Mouse (Mus musculus): Measurements from ENCODE around the gene Snap23.

The Snap23 gene

GRCm38 (mm10) chr2:120578286-120578685 lies 10.8 kb downstream of the Snap23 start:
- in situ Hi-C loops (cut with MboI; ENCODE audit: low sequenced_read_pairs) = no loop called here

GRCm38 (mm10) chr2:120589759-120590158 lies 22.3 kb downstream of the Snap23 start:
- in situ Hi-C loops (cut with MboI; ENCODE audit: low sequenced_read_pairs) = no loop called here

GRCm38 (mm10) chr2:120592227-120592626 lies 24.8 kb downstream of the Snap23 start:
- in situ Hi-C loops (cut with MboI; ENCODE audit: low sequenced_read_pairs) = no loop called here

- in situ Hi-C loops (cut with MboI; ENCODE audit: low sequenced_read_pairs) = no loop called here
Observed at GRCm38 (mm10) chr2:120597734-120598133, 30.3 kb downstream of the Snap23 start.

GRCm38 (mm10) chr2:120599506-120599905 lies 32.0 kb downstream of the Snap23 start:
- in situ Hi-C loops (cut with MboI; ENCODE audit: low sequenced_read_pairs) = no loop called here

- in situ Hi-C loops (cut with MboI; ENCODE audit: low sequenced_read_pairs) = no loop called here
Observed at GRCm38 (mm10) chr2:120606021-120606690, 38.7 kb downstream of the Snap23 start.

- in situ Hi-C loops (cut with MboI; ENCODE audit: low sequenced_read_pairs) = no loop called here
Observed at GRCm38 (mm10) chr2:120608830-120609723, 41.6 kb downstream of the Snap23 start, which contains the start of the genes Haus2 and Lrrc57. Haus2 (plus strand) TSS chr2:120609383. Lrrc57 (minus strand) TSS chr2:120609520.

GRCm38 (mm10) chr2:120616279-120617163 lies 49.0 kb downstream of the Snap23 start:
- in situ Hi-C loops (cut with MboI; ENCODE audit: low sequenced_read_pairs) = no loop called here

- in situ Hi-C loops (cut with MboI; ENCODE audit: low sequenced_read_pairs) = no loop called here
Observed at GRCm38 (mm10) chr2:120619538-120619937, 52.1 kb downstream of the Snap23 start.

GRCm38 (mm10) chr2:120622920-120623319 lies 55.4 kb downstream of the Snap23 start:
- in situ Hi-C loops (cut with MboI; ENCODE audit: low sequenced_read_pairs) = no loop called here

GRCm38 (mm10) chr2:120628076-120628865 lies 60.8 kb downstream of the Snap23 start:
- in situ Hi-C loops (cut with MboI; ENCODE audit: low sequenced_read_pairs) = no loop called here

GRCm38 (mm10) chr2:120628886-120629735 lies 61.6 kb downstream of the Snap23 start, which contains the start of gene Stard9:
Stard9 (plus strand) TSS chr2:120629121.
- in situ Hi-C loops (cut with MboI; ENCODE audit: low sequenced_read_pairs) = no loop called here

GRCm38 (mm10) chr2:120630246-120630645 lies 62.8 kb downstream of the Snap23 start:
- in situ Hi-C loops (cut with MboI; ENCODE audit: low sequenced_read_pairs) = no loop called here

- in situ Hi-C loops (cut with MboI; ENCODE audit: low sequenced_read_pairs) = no loop called here
Observed at GRCm38 (mm10) chr2:120630655-120631054, 63.2 kb downstream of the Snap23 start.

- in situ Hi-C loops (cut with MboI; ENCODE audit: low sequenced_read_pairs) = no loop called here
Observed at GRCm38 (mm10) chr2:120631521-120631920, 64.0 kb downstream of the Snap23 start.

- in situ Hi-C loops (cut with MboI; ENCODE audit: low sequenced_read_pairs) = no loop called here
Observed at GRCm38 (mm10) chr2:120631957-120632356, 64.5 kb downstream of the Snap23 start.

GRCm38 (mm10) chr2:120640835-120641234 lies 73.4 kb downstream of the Snap23 start:
- in situ Hi-C loops (cut with MboI; ENCODE audit: low sequenced_read_pairs) = no loop called here

- in situ Hi-C loops (cut with MboI; ENCODE audit: low sequenced_read_pairs) = no loop called here
Observed at GRCm38 (mm10) chr2:120643836-120644235, 76.4 kb downstream of the Snap23 start.

- in situ Hi-C loops (cut with MboI; ENCODE audit: low sequenced_read_pairs) = no loop called here
Observed at GRCm38 (mm10) chr2:120646777-120647176, 79.3 kb downstream of the Snap23 start.
